Mouse (Mus musculus) forelimb bud, embryonic 11.5 days (tissue): ENCODE measurements around the gene Khk.

Source experiments
- DNase-seq: peaks from one replicate; pipeline ENCODE4 v3.0.0-alpha.2; 2012; ENCODE audit warnings: low read depth, low spot score

Gene Khk

GRCm38 (mm10) chr5:30913060-30913841 is 8.0 kb upstream of the Khk start, which contains the start of gene Emilin1:
Gene Emilin1, plus strand, starts transcription at chr5:30913402.
- peak; percentile 95 for DNase-seq

GRCm38 (mm10) chr5:30914101-30914635 is 7.1 kb upstream of the Khk start:
- DNase-seq: no peak

DNA sequence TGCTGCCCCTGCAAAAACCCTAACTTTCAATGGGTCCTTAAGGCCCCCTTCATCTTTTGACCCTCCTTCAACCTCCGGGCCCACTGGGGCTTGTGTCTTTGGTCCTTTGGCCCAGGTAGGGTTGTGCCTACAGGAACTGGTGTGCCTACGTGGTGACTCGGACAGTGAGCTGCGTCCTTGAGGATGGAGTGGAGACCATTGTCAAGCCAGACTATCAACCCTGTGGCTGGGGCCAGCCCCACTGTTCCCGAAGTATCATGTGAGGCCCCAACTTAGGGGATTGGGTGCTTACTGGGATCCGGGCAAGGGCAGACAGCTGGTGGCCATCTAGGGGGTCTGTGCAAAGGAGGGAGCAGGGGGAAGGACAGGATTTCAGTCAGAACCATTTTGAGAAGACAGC is 6.4 kb upstream of the Khk start:
- no peak for DNase-seq

DNA sequence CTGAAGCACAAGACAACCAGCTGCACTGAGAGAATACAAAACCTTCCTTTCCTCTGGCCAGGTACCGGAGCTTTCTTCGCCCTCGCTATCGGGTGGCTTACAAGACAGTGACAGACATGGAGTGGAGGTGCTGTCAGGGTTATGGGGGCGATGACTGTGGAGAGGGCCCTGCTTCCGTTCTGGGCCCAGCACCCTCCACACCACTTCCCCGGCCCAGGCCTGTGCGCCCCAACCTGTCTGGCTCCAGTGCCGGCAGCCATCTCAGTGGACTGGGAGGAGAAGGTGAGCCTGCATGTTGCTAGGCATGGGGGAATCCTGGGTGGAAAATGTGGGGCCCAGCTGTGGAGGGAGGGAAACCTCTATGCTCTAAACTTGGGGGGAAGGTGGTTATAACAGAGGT is 5.8 kb upstream of the Khk start:
- DNase-seq: no peak

DNA sequence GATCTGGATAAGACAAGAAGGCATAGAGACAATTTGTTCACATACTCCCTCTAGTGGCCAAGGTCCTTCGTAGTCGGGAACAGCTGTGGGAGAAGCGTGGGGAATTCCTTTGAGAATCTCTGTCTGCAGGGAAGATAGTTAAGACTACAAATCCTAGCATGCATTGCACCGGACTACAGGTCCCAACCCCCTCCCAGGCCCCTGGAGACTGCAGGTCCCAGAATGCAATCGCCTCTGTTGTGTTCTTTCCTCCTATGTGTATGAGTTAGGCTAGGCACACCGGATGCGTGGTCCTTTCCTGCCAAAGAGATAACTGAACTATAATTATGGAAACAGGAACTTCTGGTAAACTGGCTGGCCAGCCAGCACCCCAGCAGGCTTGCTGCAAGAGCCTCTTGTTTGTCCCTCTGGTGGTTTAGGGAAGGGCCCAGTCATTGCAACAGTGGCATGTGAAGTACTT is 5.2 kb upstream of the Khk start:
- DNase-seq: peak; percentile 90

GRCm38 (mm10) chr5:30916841-30917240 is 4.4 kb upstream of the Khk start:
- no peak for DNase-seq

DNA sequence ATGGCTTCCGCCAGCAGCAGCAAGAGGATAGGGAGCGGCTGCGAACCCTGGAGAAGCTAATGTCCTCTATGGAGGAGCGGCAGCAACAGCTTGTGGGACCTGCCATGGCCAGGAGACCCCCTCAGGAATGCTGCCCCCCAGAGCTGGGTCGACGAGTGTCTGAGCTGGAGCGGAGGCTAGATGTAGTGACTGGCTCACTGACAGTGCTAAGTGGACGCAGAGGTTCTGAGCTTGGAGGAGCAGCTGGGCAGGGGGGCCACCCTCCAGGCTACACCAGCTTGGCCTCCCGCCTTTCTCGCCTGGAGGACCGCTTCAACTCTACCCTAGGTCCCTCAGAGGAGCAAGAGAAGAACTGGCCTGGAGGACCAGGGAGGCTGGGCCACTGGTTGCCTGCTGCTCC is 3.9 kb upstream of the Khk start:
- no peak for DNase-seq

DNA sequence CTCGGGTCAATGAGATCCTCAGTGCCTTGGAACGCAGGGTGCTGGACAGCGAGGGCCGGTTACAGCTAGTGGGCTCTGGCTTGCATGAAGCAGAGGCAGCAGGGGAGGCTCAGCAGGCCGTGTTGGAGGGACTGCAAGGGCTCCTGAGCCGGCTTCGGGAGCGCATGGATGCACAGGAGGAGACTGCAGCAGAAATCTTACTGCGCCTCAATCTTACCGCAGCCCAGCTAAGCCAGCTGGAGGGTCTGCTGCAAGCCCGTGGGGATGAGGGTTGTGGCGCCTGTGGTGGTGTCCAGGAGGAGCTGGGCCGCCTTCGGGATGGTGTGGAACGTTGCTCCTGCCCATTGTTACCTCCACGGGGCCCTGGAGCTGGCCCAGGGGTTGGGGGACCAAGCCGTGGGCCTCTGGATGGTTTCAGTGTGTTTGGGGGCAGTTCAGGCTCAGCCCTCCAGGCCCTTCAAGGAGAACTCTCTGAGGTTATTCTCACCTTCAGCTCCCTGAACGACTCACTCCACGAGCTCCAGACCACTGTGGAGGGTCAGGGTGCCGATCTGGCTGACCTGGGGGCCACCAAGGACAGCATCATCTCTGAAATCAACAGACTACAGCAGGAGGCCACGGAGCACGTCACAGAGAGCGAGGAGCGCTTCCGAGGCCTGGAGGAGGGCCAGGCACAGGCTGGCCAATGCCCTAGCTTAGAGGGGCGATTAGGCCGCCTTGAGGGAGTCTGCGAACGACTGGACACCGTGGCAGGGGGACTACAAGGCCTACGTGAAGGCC is 3.1 kb upstream of the Khk start:
- no peak for DNase-seq

GRCm38 (mm10) chr5:30918691-30919090 is 2.5 kb upstream of the Khk start:
- no peak for DNase-seq

DNA sequence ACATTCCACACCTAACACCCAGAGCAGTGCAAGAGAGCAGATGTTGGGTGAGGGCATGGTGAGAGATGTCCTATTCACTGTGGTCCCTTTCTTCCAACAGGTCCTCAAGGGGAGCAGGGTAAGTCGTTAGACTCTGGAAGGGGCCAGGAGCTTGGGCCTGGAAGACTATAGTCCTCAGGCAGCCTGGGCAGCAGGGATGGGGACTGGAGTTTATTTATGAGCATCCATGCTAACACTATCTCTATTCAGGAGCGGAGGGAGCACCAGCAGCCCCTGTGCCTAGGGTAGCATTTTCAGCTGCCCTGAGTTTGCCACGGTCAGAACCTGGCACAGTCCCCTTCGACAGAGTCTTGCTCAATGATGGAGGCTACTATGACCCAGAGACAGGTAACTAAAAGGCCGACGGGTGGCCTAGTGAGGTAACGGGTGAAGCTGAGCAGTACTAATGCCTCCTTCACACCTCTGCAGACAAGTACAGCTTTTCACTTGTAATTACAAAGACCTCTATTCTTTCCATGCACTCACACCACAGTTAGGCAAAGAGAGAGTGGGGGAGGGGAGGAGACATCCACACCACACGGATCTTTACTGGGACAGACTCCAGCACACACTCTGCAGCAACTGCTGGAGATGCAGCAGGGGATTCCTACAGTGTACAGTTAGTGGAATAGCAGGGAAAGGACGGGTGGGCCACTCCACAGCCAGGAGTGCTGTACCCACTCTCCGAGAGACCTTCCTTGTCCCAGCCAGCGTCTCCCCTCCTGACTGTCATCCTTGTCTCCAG is 1.2 kb upstream of the Khk start:
- no peak for DNase-seq

DNA sequence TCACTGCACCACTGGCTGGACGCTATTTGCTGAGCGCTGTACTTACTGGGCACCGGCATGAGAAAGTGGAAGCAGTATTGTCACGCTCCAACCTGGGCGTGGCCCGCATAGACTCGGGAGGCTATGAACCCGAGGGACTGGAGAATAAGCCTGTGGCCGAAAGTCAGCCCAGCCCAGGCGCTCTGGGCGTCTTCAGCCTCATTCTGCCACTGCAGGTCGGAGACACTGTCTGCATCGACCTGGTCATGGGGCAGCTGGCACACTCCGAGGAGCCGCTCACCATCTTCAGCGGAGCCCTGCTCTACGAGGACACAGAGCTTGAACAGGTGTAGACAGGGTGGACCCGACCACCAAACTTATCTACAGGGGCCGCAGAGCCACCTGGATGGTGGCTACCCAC is 610 bp upstream of the Khk start:
- DNase-seq: no peak

- DNase-seq: no peak
Measured at GRCm38 (mm10) chr5:30922581-30923041, 1.4 kb downstream of the Khk start.

GRCm38 (mm10) chr5:30923119-30923518 is 1.9 kb downstream of the Khk start:
- no peak for DNase-seq

GRCm38 (mm10) chr5:30924614-30925013 is 3.4 kb downstream of the Khk start:
- DNase-seq: no peak

DNA sequence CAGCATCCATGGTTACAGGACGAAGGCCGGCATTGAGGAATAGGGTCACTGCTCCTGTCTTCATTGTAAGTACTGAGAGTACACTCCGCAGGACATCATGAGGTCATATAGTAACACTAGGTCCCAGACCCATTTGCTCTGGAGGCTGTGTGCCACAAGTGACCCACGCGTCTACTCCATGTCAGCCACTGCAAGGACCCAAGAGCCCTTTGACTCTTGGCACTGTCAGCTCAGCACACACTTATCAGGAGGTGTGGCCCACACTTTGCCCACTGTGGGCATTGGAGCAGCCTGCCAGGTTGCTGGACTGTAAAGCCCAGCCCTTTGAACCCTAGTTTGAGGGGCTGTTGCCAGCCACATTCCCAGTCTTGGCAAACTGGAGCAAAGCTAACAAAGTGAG is 4.0 kb downstream of the Khk start:
- DNase-seq: no peak

- no peak for DNase-seq
Measured at GRCm38 (mm10) chr5:30926073-30926472, 4.8 kb downstream of the Khk start.

GRCm38 (mm10) chr5:30927945-30928529 is 6.8 kb downstream of the Khk start:
- no peak for DNase-seq

- no peak for DNase-seq
Measured at GRCm38 (mm10) chr5:30930121-30930520, 8.9 kb downstream of the Khk start.

DNA sequence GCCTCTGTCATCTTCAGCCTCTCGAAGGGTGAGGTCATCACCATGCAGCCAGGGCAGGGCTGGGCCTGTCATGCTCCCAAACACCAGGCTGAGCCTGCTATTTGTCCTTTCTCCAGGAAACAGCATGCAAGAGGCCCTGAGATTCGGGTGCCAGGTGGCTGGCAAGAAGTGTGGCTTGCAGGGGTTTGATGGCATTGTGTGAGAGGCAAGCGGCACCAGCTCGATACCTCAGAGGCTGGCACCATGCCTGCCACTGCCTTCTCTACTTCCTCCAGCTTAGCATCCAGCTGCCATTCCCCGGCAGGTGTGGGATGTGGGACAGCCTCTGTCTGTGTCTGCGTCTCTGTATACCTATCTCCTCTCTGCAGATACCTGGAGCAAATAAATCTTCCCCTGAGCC is 9.6 kb downstream of the Khk start:
- no peak for DNase-seq

DNA sequence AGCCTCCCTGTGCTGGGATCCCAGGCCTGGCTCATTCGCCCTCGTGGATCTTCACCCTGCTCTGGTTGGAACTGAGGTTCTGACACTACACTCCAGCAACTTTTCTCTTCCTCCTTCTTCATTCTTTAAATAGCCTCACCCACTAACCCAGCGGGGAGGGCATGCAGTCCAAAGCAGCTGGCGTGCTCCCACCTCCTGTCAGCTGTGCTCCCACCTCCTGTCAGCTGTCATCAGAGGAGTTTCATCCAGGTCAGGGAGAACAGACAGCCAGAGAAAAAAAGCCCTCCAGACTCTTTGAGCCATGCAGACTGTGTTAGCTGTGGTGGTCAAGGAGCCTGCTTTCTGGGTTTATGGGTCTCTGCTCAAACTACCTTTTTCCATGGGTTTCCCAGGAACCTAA is 10.1 kb downstream of the Khk start:
- DNase-seq: no peak

DNA sequence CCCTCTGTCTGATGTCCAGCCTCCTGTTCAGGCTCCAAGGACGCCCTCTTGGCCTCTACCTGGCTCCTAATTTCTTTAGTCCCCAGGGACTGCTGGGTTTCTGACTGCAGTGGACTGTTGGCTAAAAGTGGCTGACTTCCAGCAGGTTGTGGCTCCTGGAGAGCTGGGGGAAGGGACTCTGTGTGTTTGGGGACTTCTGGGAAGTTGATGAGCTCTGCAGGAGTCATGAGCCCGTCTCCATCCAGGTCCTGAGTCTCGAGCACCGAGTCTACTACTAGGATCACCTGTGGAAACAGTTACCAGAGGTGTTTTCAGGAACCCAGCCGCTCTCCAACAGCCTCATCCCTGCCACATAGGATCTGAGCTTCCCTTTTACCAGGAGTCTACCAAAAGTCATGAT is 12.5 kb downstream of the Khk start:
- DNase-seq: no peak
